Mouse (Mus musculus) intestine, embryonic 16.5 days (tissue): Measurements from ENCODE around the gene Cd209c. TPM values are rescaled to one million over a fixed set of nuclear protein-coding genes. Genes with fewer than 3 reads are reported as not detected.

Experiments
- ATAC-seq: fragments of 200-750 bp; cut with Nextera tagmentation; 2 replicates; pipeline ENCODE4 v1.8.0; 2017; ENCODE audit warnings: moderate TSS enrichment, moderate library complexity
- H3K27ac ChIP-seq: fragments of 300-500 bp; sonication (generic); 2 replicates; pipeline ENCODE4 v1.5.1; 2014; ENCODE audit warnings: mild to moderate bottlenecking, low read length
- H3K27me3 ChIP-seq: fragments of 300-500 bp; sonication (generic); replicated peaks from 2 replicates; pipeline ENCODE4 v1.6.1; 2014; ENCODE audit warnings: low read length, control low read depth, mixed read lengths; ENCODE audit not compliant: control insufficient read depth, insufficient read depth
- H3K36me3 ChIP-seq: fragments of 300-500 bp; sonication (generic); 2 replicates; pipeline ENCODE4 v1.6.1; 2014; ENCODE audit warnings: low read length, control low read depth; ENCODE audit not compliant: control insufficient read depth, insufficient read depth
- H3K4me1 ChIP-seq: fragments of 300-500 bp; sonication (generic); 2 replicates; pipeline ENCODE4 v1.6.1; 2014; ENCODE audit warnings: low read length, control low read depth, mixed read lengths; ENCODE audit not compliant: control insufficient read depth, insufficient read depth
- H3K4me2 ChIP-seq: fragments of 300-500 bp; sonication (generic); 2 replicates; pipeline ENCODE4 v1.6.1; 2014; ENCODE audit warnings: low read depth, low read length, control low read depth
- H3K4me3 ChIP-seq: fragments of 300-500 bp; sonication (generic); 2 replicates; pipeline ENCODE4 v1.5.1; 2014; ENCODE audit warnings: mild to moderate bottlenecking, low read length
- H3K9ac ChIP-seq: fragments of 300-500 bp; sonication (generic); 2 replicates; pipeline ENCODE4 v1.6.1; 2014; ENCODE audit warnings: low read depth, low read length
- H3K9me3 ChIP-seq: fragments of 300-500 bp; sonication (generic); 2 replicates; pipeline ENCODE4 v1.6.1; 2016; ENCODE audit warnings: low read length, control low read depth; ENCODE audit not compliant: control insufficient read depth
- WGBS: fragments of 180-500 bp; shearing (Covaris S2); extraction: QIAGEN DNeasy Blood & Tissue Kit; methylation state at CpG from one replicate; pipeline ENCODE4 v1.1.7; 2014; 5-methylcytosine and 5-hydroxymethylcytosine counted together
- polyA plus RNA-seq: library from polyadenylated mRNA; unstranded; fragments of >200 nt; fragmentation: Nextera tagmentation; extraction: Ambion mirVana; gene quantifications from 2 replicates; pipeline ENCODE4 v1.2.1, GENCODE M21; 2015

Gene Cd209c
- 0.15 and 0.43 TPM in 2 replicates for polyA plus RNA-seq

DNA sequence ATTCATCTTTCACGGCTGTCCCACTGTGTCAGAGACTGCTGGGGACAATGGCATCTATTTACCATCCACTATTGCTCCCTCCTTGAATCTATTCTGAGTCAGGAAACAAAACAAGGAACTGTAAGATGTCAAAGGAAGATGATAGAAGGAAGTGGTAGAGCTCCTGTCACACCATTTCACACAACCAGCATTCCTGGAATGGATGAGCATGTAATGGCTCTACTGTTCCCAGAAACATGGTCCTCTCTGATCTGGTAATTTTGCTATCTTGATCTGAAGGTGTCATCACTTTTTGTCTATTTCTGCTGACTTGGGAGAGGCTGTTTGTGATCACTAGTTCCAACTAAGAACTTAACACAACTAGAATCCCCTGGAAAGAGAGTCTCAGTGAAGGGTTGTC, at the start of gene Cd209c:
Gene Cd209c, minus strand, starts transcription at position 101 of the 400 bp plus-strand sequence.
- Histone ChIP-seq H3K9ac (no peak within 1 kb of the TSS), H3K4me1 (no peaks in the 10 kb centered on the region), H3K4me2 (no peak within 1 kb of the TSS), H3K36me3 (no peaks in the 10 kb centered on the region), H3K4me3 (no peak within 1 kb of the TSS), H3K9me3 (no peaks in the 10 kb centered on the region), H3K27ac (no peak within 1 kb of the TSS), H3K27me3 (no peaks in the 10 kb centered on the region)
- ATAC-seq = no peak
- 60% methylated on average over 1 of the region's 1 CpGs for WGBS

DNA sequence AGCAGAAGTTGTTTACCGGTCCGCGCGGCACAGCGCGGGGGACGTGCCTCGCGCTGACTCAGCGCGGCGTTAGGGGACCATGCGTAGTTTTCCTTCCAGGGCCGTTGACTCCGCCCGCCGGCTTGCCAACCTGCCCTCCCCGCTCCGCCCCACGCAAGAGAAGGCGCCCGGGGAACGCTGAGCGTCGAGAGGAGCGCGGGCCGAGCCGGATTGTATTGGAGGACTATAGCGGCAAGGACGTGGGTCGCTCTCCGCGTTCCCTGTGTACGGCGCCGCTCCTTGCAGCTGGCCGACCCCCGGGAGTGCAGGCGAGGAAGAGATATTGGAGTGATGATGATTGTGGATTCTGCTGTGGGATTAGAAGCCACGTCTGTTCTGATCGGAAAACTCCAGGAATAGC, 39.7 kb upstream of the Cd209c start:
- WGBS = 35% methylated on average over 42 of the region's 42 CpGs
- no peak overlapping the region for H3K27ac ChIP-seq
- peak overlapping the region; percentile 16; the same call in 1 of the 2 replicates for H3K4me3 ChIP-seq
- H3K9me3 ChIP-seq = no peaks in the 10 kb centered on the region
- H3K36me3 ChIP-seq = no peaks in the 10 kb centered on the region
- no peaks in the 10 kb centered on the region for H3K27me3 ChIP-seq
- H3K4me1 ChIP-seq = no peaks in the 10 kb centered on the region
- H3K4me2 ChIP-seq = peak overlapping the region; percentile 40
- peak; percentile 26; the same call in 1 of the 2 replicates for ATAC-seq
- H3K9ac ChIP-seq = no peak overlapping the region

DNA sequence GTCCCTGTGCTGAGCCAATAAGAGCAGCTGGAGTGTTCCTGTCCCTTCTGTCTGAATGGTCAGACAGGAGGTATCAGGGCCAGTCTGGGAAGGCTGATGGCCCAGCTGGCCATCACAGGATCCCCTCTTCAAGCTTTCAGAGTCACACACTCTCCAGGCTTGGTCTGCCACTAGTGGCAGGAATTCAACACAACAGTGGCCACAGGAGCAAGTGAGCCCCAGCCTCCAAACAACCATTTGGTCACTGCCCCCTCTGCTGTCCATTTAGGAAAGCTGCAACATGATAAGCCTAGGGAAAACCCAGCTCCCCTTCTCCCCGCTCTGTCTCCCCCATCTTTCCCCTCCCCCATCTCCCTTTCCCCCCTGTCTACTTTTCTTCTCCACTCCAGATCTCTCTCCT, 1.5 kb upstream of the Cd209c start:
- Histone ChIP-seq H3K4me3 (no peak overlapping the region), H3K27ac (no peak overlapping the region), H3K27me3 (no peaks in the 10 kb centered on the region), H3K9me3 (no peaks in the 10 kb centered on the region), H3K4me2 (no peak overlapping the region), H3K9ac (no peak overlapping the region), H3K4me1 (no peaks in the 10 kb centered on the region), H3K36me3 (no peaks in the 10 kb centered on the region)
- 70% methylated on average over 1 of the region's 1 CpGs for WGBS
- no peak for ATAC-seq

DNA sequence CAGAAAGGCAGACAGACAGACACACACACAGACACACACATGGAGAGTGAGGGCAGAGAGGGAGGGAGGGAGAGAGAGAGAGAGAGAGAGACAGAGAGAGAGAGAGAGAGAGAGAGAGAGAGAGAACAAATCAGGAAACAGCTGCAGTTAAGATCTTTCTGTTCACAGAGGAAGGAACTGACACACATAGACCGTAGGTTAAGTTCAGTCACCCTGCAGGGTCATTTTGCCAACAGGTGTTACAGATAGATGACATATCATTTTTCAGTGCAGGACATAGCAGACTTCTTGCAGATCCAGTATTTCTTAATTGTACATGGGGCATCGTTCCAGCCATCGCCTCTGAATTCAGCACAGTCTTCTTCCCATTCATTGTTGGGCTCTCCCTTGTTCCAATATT, 14.5 kb downstream of the Cd209c start:
- no peak overlapping the region for H3K4me2 ChIP-seq
- no peak for ATAC-seq
- H3K4me1 ChIP-seq = no peaks in the 10 kb centered on the region
- no peak overlapping the region for H3K27ac ChIP-seq
- WGBS = 85% methylated on average over 3 of the region's 3 CpGs
- no peaks in the 10 kb centered on the region for H3K9me3 ChIP-seq
- H3K36me3 ChIP-seq = no peaks in the 10 kb centered on the region
- H3K27me3 ChIP-seq = no peaks in the 10 kb centered on the region
- H3K4me3 ChIP-seq = no peak overlapping the region
- no peak overlapping the region for H3K9ac ChIP-seq

DNA sequence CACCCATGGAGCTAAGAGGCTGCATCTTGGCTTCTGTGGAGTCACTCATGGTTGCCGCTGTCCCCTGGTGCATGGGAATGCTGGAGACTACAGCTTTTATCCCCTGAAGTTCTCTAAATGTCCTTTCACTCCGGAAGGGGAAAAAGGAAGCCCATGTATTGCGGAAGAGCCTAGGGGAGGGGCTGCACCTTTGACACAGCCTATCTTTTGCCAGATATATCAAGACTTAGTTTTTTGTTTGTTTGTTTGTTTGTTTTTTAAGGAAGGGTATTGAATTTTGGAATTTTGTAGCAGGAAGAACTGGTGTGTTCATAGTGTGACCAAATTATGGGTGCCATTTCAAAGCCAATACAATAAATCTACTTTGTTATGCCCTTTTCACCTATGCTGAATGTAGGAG, 27.8 kb downstream of the Cd209c start, which contains the start of gene Cd209b:
Gene Cd209b, minus strand, starts transcription at position 101 of the 400 bp plus-strand sequence.
- no peak within 1 kb of the TSS for H3K4me2 ChIP-seq
- no peaks in the 10 kb centered on the region for H3K36me3 ChIP-seq
- no peak within 1 kb of the TSS for H3K27ac ChIP-seq
- 89% methylated on average over 3 of the region's 3 CpGs for WGBS
- no peak for ATAC-seq
- no peaks in the 10 kb centered on the region for H3K4me1 ChIP-seq
- no peaks in the 10 kb centered on the region for H3K27me3 ChIP-seq
- no peak within 1 kb of the TSS for H3K9ac ChIP-seq
- no peaks in the 10 kb centered on the region for H3K9me3 ChIP-seq
- no peak within 1 kb of the TSS for H3K4me3 ChIP-seq

Other genes with a start within 250 kb of the Cd209c start
- 0.37 TPM in 1 of 2 replicates, not detected in the other for gene Clec4g, start 234.1 kb downstream of the Cd209c start, polyA plus RNA-seq
- gene Cd209a, start 205.8 kb downstream of the Cd209c start, polyA plus RNA-seq = 0.12 and 0.20 TPM in 2 replicates
- not detected in 2 replicates for gene Cd209e, start 100.4 kb downstream of the Cd209c start, polyA plus RNA-seq
- not detected in 2 replicates for gene Cd209d, start 76.2 kb downstream of the Cd209c start, polyA plus RNA-seq
- gene Cd209b, start 27.9 kb downstream of the Cd209c start, polyA plus RNA-seq = 0.11 and 0.12 TPM in 2 replicates
- gene Cd209f, start 151.1 kb upstream of the Cd209c start, polyA plus RNA-seq = 0.21 TPM in 1 of 2 replicates, not detected in the other
- gene Cd209g, start 179.4 kb upstream of the Cd209c start, polyA plus RNA-seq = not detected in 2 replicates
- 19.1 and 19.2 TPM in 2 replicates for gene Evi5l, start 211.8 kb upstream of the Cd209c start, polyA plus RNA-seq